Mouse (Mus musculus): ENCODE results near the gene Bnc2. TPM values are rescaled to one million over a fixed set of nuclear protein-coding genes. Genes with fewer than 3 reads are reported as not detected.

The Bnc2 gene
- polyA plus RNA-seq, 1 experiment from 2014 or later, result 34.6 TPM

- Histone ChIP-seq H3K27ac (replicated peaks; ENCODE audit: low read depth, low read length) (no peak overlapping the region), H3K36me3 (ENCODE audit: control insufficient read depth, insufficient read depth, low read length) (no peaks in the 10 kb centered on the region), H3K9me3 (ENCODE audit: control insufficient read depth, low read length) (no peaks in the 10 kb centered on the region), H3K4me1 (ENCODE audit: control insufficient read depth, insufficient read depth, low read length) (no peaks in the 10 kb centered on the region; the same call in 1 of the 2 replicates), H3K4me2 (ENCODE audit: low read length) (no peak overlapping the region), H3K9ac (replicated peaks; ENCODE audit: low read length) (no peak overlapping the region), H3K4me3 (replicated peaks; ENCODE audit: low read depth, low read length) (no peak overlapping the region), H3K27me3 (ENCODE audit: control insufficient read depth, insufficient read depth, low read length) (no peaks in the 10 kb centered on the region)
- ATAC-seq (ENCODE audit: low FRiP score, low TSS enrichment), result no peak
- no peak for DNase-seq
- 89% methylated on average over 1 of the region's 1 CpGs for WGBS
Observed at GRCm38 (mm10) chr4:84385156-84385555, 289.9 kb downstream of the Bnc2 start.

DNA sequence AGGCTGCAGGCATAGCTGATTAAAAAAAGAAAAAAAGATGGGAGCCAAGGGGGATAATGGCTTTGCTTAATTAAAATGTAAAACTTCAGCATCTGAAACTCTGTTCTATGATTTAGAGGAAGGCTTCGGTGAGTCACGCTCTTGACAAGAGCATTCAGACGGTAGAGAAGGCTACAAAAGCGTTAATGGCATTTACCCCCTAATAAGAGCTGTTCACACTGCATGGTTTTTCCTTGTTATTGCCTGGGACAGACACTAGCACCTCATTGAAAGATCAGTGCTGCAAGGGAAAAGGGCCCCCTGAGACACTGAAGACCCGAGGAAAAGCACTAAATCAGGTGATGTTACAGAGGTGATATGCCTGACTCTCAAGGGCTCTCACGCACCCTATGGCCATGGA lies 295.8 kb downstream of the Bnc2 start:
- H3K4me2 ChIP-seq (ENCODE audit: low read length), result no peak overlapping the region
- H3K4me1 ChIP-seq (ENCODE audit: control insufficient read depth, insufficient read depth, low read length), result peaks cover 3% of the 10 kb centered on the region
- ATAC-seq (ENCODE audit: low FRiP score, low TSS enrichment) (no peak), DNase-seq (no peak)
- H3K36me3 ChIP-seq (ENCODE audit: control insufficient read depth, insufficient read depth, low read length), result no peaks in the 10 kb centered on the region
- no peak overlapping the region for H3K9ac ChIP-seq (replicated peaks; ENCODE audit: low read length)
- no peaks in the 10 kb centered on the region for H3K9me3 ChIP-seq (ENCODE audit: control insufficient read depth, low read length)
- 32% methylated on average over 6 of the region's 6 CpGs for WGBS
- no peaks in the 10 kb centered on the region for H3K27me3 ChIP-seq (ENCODE audit: control insufficient read depth, insufficient read depth, low read length)
- no peak overlapping the region for H3K4me3 ChIP-seq (replicated peaks; ENCODE audit: low read depth, low read length)
- no peak overlapping the region for H3K27ac ChIP-seq (replicated peaks; ENCODE audit: low read depth, low read length)

DNA sequence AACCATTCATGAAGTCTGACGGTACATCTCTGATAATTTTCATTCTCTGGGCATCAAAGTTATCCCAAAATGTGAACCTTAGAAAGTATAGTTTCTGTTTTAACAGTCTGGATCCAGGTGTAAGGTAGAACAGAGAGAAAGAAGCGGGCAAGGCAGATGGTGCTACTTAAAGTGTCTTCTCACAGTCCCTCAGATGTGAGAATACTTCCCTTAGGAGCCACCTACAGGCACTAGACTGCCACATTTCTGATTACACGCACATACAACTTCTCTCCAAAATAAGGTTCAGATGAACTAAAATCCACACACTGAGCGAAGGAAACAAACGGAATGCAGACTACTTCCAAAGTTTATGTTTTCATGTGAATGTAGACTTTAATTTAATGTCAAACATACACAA lies 297.6 kb downstream of the Bnc2 start:
- Histone ChIP-seq H3K36me3 (ENCODE audit: control insufficient read depth, insufficient read depth, low read length) (no peaks in the 10 kb centered on the region), H3K4me2 (ENCODE audit: low read length) (no peak overlapping the region), H3K9me3 (ENCODE audit: control insufficient read depth, low read length) (no peaks in the 10 kb centered on the region), H3K9ac (replicated peaks; ENCODE audit: low read length) (no peak overlapping the region), H3K4me3 (replicated peaks; ENCODE audit: low read depth, low read length) (no peak overlapping the region), H3K27ac (replicated peaks; ENCODE audit: low read depth, low read length) (no peak overlapping the region), H3K4me1 (ENCODE audit: control insufficient read depth, insufficient read depth, low read length) (peaks cover 3% of the 10 kb centered on the region), H3K27me3 (ENCODE audit: control insufficient read depth, insufficient read depth, low read length) (no peaks in the 10 kb centered on the region)
- DNase-seq (no peak), ATAC-seq (ENCODE audit: low FRiP score, low TSS enrichment) (no peak)
- 91% methylated on average over 5 of the region's 5 CpGs for WGBS

DNA sequence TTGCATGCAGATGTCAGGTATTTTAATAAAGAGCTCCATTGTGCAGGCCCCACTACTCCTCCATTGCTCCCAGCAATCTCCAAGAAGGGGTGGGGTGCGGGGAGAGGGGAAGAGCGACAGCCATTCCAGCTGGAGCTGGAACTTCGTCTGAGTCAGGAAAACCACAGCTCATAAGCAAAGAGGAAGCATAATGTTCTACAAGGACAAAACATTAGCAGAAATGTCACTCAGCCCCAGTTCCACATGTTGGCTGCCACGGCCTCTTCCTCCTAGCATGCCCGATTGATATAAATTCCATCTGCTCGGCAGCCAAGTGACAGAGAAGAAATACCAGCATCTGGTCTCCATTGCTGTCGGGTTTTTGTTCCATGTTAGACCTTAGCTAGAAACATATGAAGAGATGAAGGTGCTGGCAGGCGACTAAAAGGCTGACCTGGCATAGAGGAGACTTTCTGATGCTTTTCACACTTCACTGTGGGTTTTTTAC lies 312.7 kb downstream of the Bnc2 start:
- H3K4me1 ChIP-seq (ENCODE audit: control insufficient read depth, insufficient read depth, low read length), result peaks cover 5% of the 10 kb centered on the region; the same call in 1 of the 2 replicates
- DNase-seq (no peak), ATAC-seq (ENCODE audit: low FRiP score, low TSS enrichment) (no peak)
- H3K4me3 ChIP-seq (replicated peaks; ENCODE audit: low read depth, low read length), result no peak overlapping the region
- H3K9me3 ChIP-seq (ENCODE audit: control insufficient read depth, low read length), result no peaks in the 10 kb centered on the region
- no peaks in the 10 kb centered on the region for H3K36me3 ChIP-seq (ENCODE audit: control insufficient read depth, insufficient read depth, low read length)
- no peak overlapping the region for H3K27ac ChIP-seq (replicated peaks; ENCODE audit: low read depth, low read length)
- WGBS, result 62% methylated on average over 8 of the region's 8 CpGs
- H3K4me2 ChIP-seq (ENCODE audit: low read length), result no peak overlapping the region
- no peak overlapping the region for H3K9ac ChIP-seq (replicated peaks; ENCODE audit: low read length)
- no peaks in the 10 kb centered on the region for H3K27me3 ChIP-seq (ENCODE audit: control insufficient read depth, insufficient read depth, low read length)

GRCm38 (mm10) chr4:84361165-84361564 lies 313.9 kb downstream of the Bnc2 start:
- no peaks in the 10 kb centered on the region for H3K9me3 ChIP-seq (ENCODE audit: control insufficient read depth, low read length)
- no peak overlapping the region for H3K4me3 ChIP-seq (replicated peaks; ENCODE audit: low read depth, low read length)
- no peaks in the 10 kb centered on the region for H3K27me3 ChIP-seq (ENCODE audit: control insufficient read depth, insufficient read depth, low read length)
- 72% methylated on average over 5 of the region's 5 CpGs for WGBS
- no peak overlapping the region for H3K27ac ChIP-seq (replicated peaks; ENCODE audit: low read depth, low read length)
- DNase-seq (no peak), ATAC-seq (ENCODE audit: low FRiP score, low TSS enrichment) (no peak)
- no peaks in the 10 kb centered on the region for H3K36me3 ChIP-seq (ENCODE audit: control insufficient read depth, insufficient read depth, low read length)
- H3K4me1 ChIP-seq (ENCODE audit: control insufficient read depth, insufficient read depth, low read length), result peaks cover 13% of the 10 kb centered on the region
- H3K9ac ChIP-seq (replicated peaks; ENCODE audit: low read length), result no peak overlapping the region
- no peak overlapping the region for H3K4me2 ChIP-seq (ENCODE audit: low read length)

GRCm38 (mm10) chr4:84359996-84360395 lies 315.1 kb downstream of the Bnc2 start:
- no peak overlapping the region for H3K4me2 ChIP-seq (ENCODE audit: low read length)
- no peak overlapping the region for H3K4me3 ChIP-seq (replicated peaks; ENCODE audit: low read depth, low read length)
- no peak overlapping the region for H3K27ac ChIP-seq (replicated peaks; ENCODE audit: low read depth, low read length)
- H3K4me1 ChIP-seq (ENCODE audit: control insufficient read depth, insufficient read depth, low read length), result peaks cover 21% of the 10 kb centered on the region
- no peaks in the 10 kb centered on the region for H3K27me3 ChIP-seq (ENCODE audit: control insufficient read depth, insufficient read depth, low read length)
- no peak for DNase-seq
- no peak overlapping the region for H3K9ac ChIP-seq (replicated peaks; ENCODE audit: low read length)
- no peak for ATAC-seq (ENCODE audit: low FRiP score, low TSS enrichment)
- 92% methylated on average over 2 of the region's 2 CpGs for WGBS
- no peaks in the 10 kb centered on the region for H3K9me3 ChIP-seq (ENCODE audit: control insufficient read depth, low read length)
- no peaks in the 10 kb centered on the region for H3K36me3 ChIP-seq (ENCODE audit: control insufficient read depth, insufficient read depth, low read length)

- peak; percentile 40 for DNase-seq
- ATAC-seq (ENCODE audit: low FRiP score, low TSS enrichment), result no peak
- Histone ChIP-seq H3K4me3 (replicated peaks; ENCODE audit: low read depth, low read length) (no peak overlapping the region), H3K27me3 (ENCODE audit: control insufficient read depth, insufficient read depth, low read length) (no peaks in the 10 kb centered on the region), H3K36me3 (ENCODE audit: control insufficient read depth, insufficient read depth, low read length) (no peaks in the 10 kb centered on the region), H3K9ac (replicated peaks; ENCODE audit: low read length) (no peak overlapping the region), H3K4me2 (ENCODE audit: low read length) (no peak overlapping the region), H3K27ac (replicated peaks; ENCODE audit: low read depth, low read length) (no peak overlapping the region), H3K9me3 (ENCODE audit: control insufficient read depth, low read length) (no peaks in the 10 kb centered on the region), H3K4me1 (ENCODE audit: control insufficient read depth, insufficient read depth, low read length) (peaks cover 21% of the 10 kb centered on the region)
- WGBS, result 33% methylated on average over 2 of the region's 2 CpGs
Observed at GRCm38 (mm10) chr4:84358204-84358603, 316.9 kb downstream of the Bnc2 start.

GRCm38 (mm10) chr4:84357382-84357781 lies 317.7 kb downstream of the Bnc2 start:
- peaks cover 21% of the 10 kb centered on the region for H3K4me1 ChIP-seq (ENCODE audit: control insufficient read depth, insufficient read depth, low read length)
- 0 out of 2 replicates have a peak overlapping the region, but pooled peaks have one; percentile 50 for H3K27ac ChIP-seq (replicated peaks; ENCODE audit: low read depth, low read length)
- no peaks in the 10 kb centered on the region for H3K27me3 ChIP-seq (ENCODE audit: control insufficient read depth, insufficient read depth, low read length)
- no peak overlapping the region for H3K4me2 ChIP-seq (ENCODE audit: low read length)
- peak; percentile 36 for DNase-seq
- no peak overlapping the region for H3K9ac ChIP-seq (replicated peaks; ENCODE audit: low read length)
- no peak overlapping the region for H3K4me3 ChIP-seq (replicated peaks; ENCODE audit: low read depth, low read length)
- no peaks in the 10 kb centered on the region for H3K36me3 ChIP-seq (ENCODE audit: control insufficient read depth, insufficient read depth, low read length)
- H3K9me3 ChIP-seq (ENCODE audit: control insufficient read depth, low read length), result no peaks in the 10 kb centered on the region
- ATAC-seq (ENCODE audit: low FRiP score, low TSS enrichment), result no peak
- WGBS, result 12% methylated on average over 1 of the region's 1 CpGs

GRCm38 (mm10) chr4:84356468-84357153 lies 318.5 kb downstream of the Bnc2 start:
- ATAC-seq (ENCODE audit: low FRiP score, low TSS enrichment), result peak; percentile 50; the same call in 1 of the 2 replicates

More at GRCm38 (mm10) chr4:84356468-84357153, 318.5 kb downstream of the Bnc2 start:
- Histone ChIP-seq H3K27me3 (ENCODE audit: control insufficient read depth, insufficient read depth, low read length) (no peaks in the 10 kb centered on the region), H3K9me3 (ENCODE audit: control insufficient read depth, low read length) (no peaks in the 10 kb centered on the region), H3K4me2 (ENCODE audit: low read length) (peak overlapping the region; percentile 25; the same call in 1 of the 2 replicates), H3K36me3 (ENCODE audit: control insufficient read depth, insufficient read depth, low read length) (no peaks in the 10 kb centered on the region), H3K9ac (replicated peaks; ENCODE audit: low read length) (no peak overlapping the region), H3K4me1 (ENCODE audit: control insufficient read depth, insufficient read depth, low read length) (peaks cover 21% of the 10 kb centered on the region), H3K4me3 (replicated peaks; ENCODE audit: low read depth, low read length) (no peak overlapping the region), H3K27ac (replicated peaks; ENCODE audit: low read depth, low read length) (peak overlapping the region; percentile 49)
- WGBS, result 15% methylated on average over 8 of the region's 8 CpGs
- DNase-seq, result peak; percentile 54
